Mouse (Mus musculus): ENCODE data around the gene Spag6. TPM values are rescaled to one million over a fixed set of nuclear protein-coding genes. Genes with fewer than 3 reads are reported as not detected.

Spag6 gene
- polyA plus RNA-seq, 1 experiment from 2014 or later: not detected

GRCm38 (mm10) chr2:18675681-18676456 lies 18.0 kb upstream of the Spag6 start:
- H3K4me3 ChIP-seq (replicated peaks; ENCODE audit: low read length): peak overlapping the region; percentile 94
- H3K4me1 ChIP-seq (replicated peaks; ENCODE audit: control insufficient read depth, insufficient read depth, low read length): peaks cover 30% of the 10 kb centered on the region
- H3K9ac ChIP-seq (replicated peaks; ENCODE audit: low read depth, low read length): peak overlapping the region; percentile 98
- peaks cover 15% of the 10 kb centered on the region for H3K27me3 ChIP-seq (replicated peaks; ENCODE audit: control insufficient read depth, insufficient read depth, low read length)
- H3K9me3 ChIP-seq (ENCODE audit: control insufficient read depth, low read length): no peaks in the 10 kb centered on the region
- no peak for ATAC-seq
- peak overlapping the region; percentile 97 for H3K27ac ChIP-seq (ENCODE audit: low read length)
- H3K36me3 ChIP-seq (ENCODE audit: control insufficient read depth, insufficient read depth): no peaks in the 10 kb centered on the region
- 11% methylated on average over 40 of the region's 42 CpGs for WGBS
- H3K4me2 ChIP-seq (ENCODE audit: low read length): peak overlapping the region; percentile 67

GRCm38 (mm10) chr2:18676457-18676935 lies 17.3 kb upstream of the Spag6 start:
- Histone ChIP-seq H3K4me3 (replicated peaks; ENCODE audit: low read length) (peak overlapping the region; percentile 94), H3K27ac (ENCODE audit: low read length) (peak overlapping the region; percentile 97), H3K4me1 (replicated peaks; ENCODE audit: control insufficient read depth, insufficient read depth, low read length) (peaks cover 35% of the 10 kb centered on the region), H3K9me3 (ENCODE audit: control insufficient read depth, low read length) (no peaks in the 10 kb centered on the region), H3K9ac (replicated peaks; ENCODE audit: low read depth, low read length) (peak overlapping the region; percentile 98), H3K4me2 (ENCODE audit: low read length) (peak overlapping the region; percentile 67), H3K27me3 (replicated peaks; ENCODE audit: control insufficient read depth, insufficient read depth, low read length) (peaks cover 15% of the 10 kb centered on the region), H3K36me3 (ENCODE audit: control insufficient read depth, insufficient read depth) (no peaks in the 10 kb centered on the region)
- WGBS: 0% methylated on average over 20 of the region's 64 CpGs
- ATAC-seq: peak; percentile 77

- 0% methylated on average over 45 of the region's 77 CpGs for WGBS
- H3K36me3 ChIP-seq (ENCODE audit: control insufficient read depth, insufficient read depth): no peaks in the 10 kb centered on the region
- peak within 1 kb of the TSS; percentile 67 for H3K4me2 ChIP-seq (ENCODE audit: low read length)
- H3K4me3 ChIP-seq (replicated peaks; ENCODE audit: low read length): peak within 1 kb of the TSS; percentile 94
- ATAC-seq: peak; percentile 72
- peak within 1 kb of the TSS; percentile 97 for H3K27ac ChIP-seq (ENCODE audit: low read length)
- peak within 1 kb of the TSS; percentile 98 for H3K9ac ChIP-seq (replicated peaks; ENCODE audit: low read depth, low read length)
- peaks cover 15% of the 10 kb centered on the region for H3K27me3 ChIP-seq (replicated peaks; ENCODE audit: control insufficient read depth, insufficient read depth, low read length)
- H3K9me3 ChIP-seq (ENCODE audit: control insufficient read depth, low read length): no peaks in the 10 kb centered on the region
- peaks cover 35% of the 10 kb centered on the region for H3K4me1 ChIP-seq (replicated peaks; ENCODE audit: control insufficient read depth, insufficient read depth, low read length)
Observed at GRCm38 (mm10) chr2:18676936-18677491, 16.8 kb upstream of the Spag6 start, which contains the start of gene Bmi1. Bmi1 (plus strand) TSS chr2:18677018.

DNA sequence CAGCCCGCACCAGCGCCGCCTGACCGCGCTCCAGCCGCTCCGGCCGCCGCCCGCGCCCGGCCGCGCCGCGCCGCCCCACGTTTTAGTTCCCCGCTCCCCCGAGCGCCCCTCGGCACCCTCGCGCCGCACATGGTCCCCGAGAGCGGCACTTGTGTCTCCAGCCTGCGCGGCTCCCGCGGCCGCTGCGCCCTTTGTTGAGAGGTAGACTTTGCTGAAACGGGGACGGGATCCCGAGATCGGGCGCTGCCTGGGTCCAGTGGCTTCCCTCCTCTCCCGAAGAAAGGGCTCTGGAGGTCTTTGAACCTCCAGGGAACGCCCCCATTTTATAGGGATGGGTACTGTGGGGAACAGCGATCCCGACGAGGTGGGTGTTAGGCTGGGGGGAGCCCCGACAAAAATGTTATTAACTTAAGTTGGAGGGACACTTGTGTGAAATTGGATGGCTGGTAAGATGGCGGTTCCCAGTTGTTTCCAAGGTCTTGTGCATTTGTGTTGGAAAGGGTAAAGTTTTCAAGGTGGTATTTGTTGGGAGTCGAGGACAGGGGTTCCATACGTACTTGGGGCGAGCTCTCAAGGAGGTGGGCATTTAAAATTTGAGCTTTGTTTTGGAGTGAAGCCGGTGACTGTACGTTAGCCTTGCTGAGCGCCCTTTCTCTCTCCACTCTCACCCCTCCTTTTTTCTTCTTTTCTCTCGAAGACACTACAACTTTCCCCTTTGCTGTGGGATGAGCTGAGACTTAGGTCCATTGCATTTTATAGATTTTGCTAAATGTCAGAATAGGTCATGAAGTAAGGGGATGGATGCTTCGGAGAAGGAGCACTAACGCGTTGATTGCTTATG lies 16.0 kb upstream of the Spag6 start:
- no peak for ATAC-seq
- no peak overlapping the region; the same call in 1 of the 2 replicates for H3K27ac ChIP-seq (ENCODE audit: low read length)
- H3K4me2 ChIP-seq (ENCODE audit: low read length): peak overlapping the region; percentile 67
- H3K4me1 ChIP-seq (replicated peaks; ENCODE audit: control insufficient read depth, insufficient read depth, low read length): peaks cover 35% of the 10 kb centered on the region
- peaks cover 15% of the 10 kb centered on the region for H3K27me3 ChIP-seq (replicated peaks; ENCODE audit: control insufficient read depth, insufficient read depth, low read length)
- no peaks in the 10 kb centered on the region for H3K9me3 ChIP-seq (ENCODE audit: control insufficient read depth, low read length)
- under 1% methylated on average over 50 of the region's 55 CpGs for WGBS
- H3K9ac ChIP-seq (replicated peaks; ENCODE audit: low read depth, low read length): peak overlapping the region; percentile 98
- no peaks in the 10 kb centered on the region; the same call in 1 of the 2 replicates for H3K36me3 ChIP-seq (ENCODE audit: control insufficient read depth, insufficient read depth)
- H3K4me3 ChIP-seq (replicated peaks; ENCODE audit: low read length): peak overlapping the region; percentile 94

DNA sequence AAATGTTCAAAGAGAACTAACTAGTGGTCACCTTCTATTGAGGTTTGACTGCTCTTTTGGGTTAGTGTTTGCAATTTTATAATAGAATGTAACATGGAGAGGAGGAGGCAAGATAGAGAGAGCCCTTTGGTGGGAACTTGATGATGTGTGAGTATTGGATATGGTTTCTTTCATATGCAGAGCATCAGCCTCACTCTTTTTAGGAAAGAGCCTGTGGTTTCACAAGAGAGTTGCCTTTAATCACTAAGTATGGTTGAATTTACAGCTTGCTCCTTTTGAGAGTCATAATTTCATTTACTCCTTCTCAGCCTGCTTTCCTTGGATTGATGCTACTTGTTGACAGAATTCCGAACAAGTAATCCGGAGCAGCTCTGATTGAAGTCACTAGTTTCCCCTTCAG lies 14.1 kb upstream of the Spag6 start:
- WGBS: 65% methylated on average over 2 of the region's 2 CpGs
- Histone ChIP-seq H3K4me1 (replicated peaks; ENCODE audit: control insufficient read depth, insufficient read depth, low read length) (peaks cover 26% of the 10 kb centered on the region), H3K27ac (ENCODE audit: low read length) (no peak overlapping the region), H3K9me3 (ENCODE audit: control insufficient read depth, low read length) (no peaks in the 10 kb centered on the region), H3K27me3 (replicated peaks; ENCODE audit: control insufficient read depth, insufficient read depth, low read length) (peaks cover 16% of the 10 kb centered on the region), H3K36me3 (ENCODE audit: control insufficient read depth, insufficient read depth) (no peaks in the 10 kb centered on the region; the same call in 1 of the 2 replicates), H3K4me3 (replicated peaks; ENCODE audit: low read length) (no peak overlapping the region), H3K4me2 (ENCODE audit: low read length) (no peak overlapping the region), H3K9ac (replicated peaks; ENCODE audit: low read depth, low read length) (no peak overlapping the region)
- no peak for ATAC-seq

DNA sequence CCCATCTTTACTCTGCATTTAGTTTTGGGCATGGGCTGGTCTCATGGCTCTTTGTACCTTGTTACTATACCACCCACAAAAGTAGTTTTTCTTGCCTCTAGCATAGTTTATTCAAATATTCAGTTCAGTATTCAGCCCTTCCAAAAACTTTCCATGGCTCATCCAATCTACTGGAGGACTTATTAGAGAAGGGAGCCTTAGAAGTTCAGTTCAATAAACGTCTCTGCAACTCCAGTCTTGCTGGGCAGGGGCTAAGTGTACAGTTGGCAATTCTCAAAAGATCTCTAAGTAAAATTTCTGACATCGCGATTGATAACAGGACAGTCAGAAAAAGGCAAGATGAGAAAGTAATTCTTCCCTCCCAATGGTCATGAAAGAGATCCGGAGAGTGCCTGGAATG lies 13.3 kb upstream of the Spag6 start:
- 5% methylated on average over 4 of the region's 4 CpGs for WGBS
- H3K9ac ChIP-seq (replicated peaks; ENCODE audit: low read depth, low read length): peak overlapping the region; percentile 41
- H3K4me1 ChIP-seq (replicated peaks; ENCODE audit: control insufficient read depth, insufficient read depth, low read length): peaks cover 26% of the 10 kb centered on the region
- no peaks in the 10 kb centered on the region; the same call in 1 of the 2 replicates for H3K36me3 ChIP-seq (ENCODE audit: control insufficient read depth, insufficient read depth)
- no peak for ATAC-seq
- H3K9me3 ChIP-seq (ENCODE audit: control insufficient read depth, low read length): no peaks in the 10 kb centered on the region
- H3K4me2 ChIP-seq (ENCODE audit: low read length): peak overlapping the region; percentile 59
- H3K27me3 ChIP-seq (replicated peaks; ENCODE audit: control insufficient read depth, insufficient read depth, low read length): peaks cover 16% of the 10 kb centered on the region
- H3K27ac ChIP-seq (ENCODE audit: low read length): no peak overlapping the region
- H3K4me3 ChIP-seq (replicated peaks; ENCODE audit: low read length): peak overlapping the region; percentile 37

- H3K9ac ChIP-seq (replicated peaks; ENCODE audit: low read depth, low read length): peak overlapping the region; percentile 41
- H3K27me3 ChIP-seq (replicated peaks; ENCODE audit: control insufficient read depth, insufficient read depth, low read length): peaks cover 16% of the 10 kb centered on the region
- WGBS: 3% methylated on average over 25 of the region's 29 CpGs
- no peaks in the 10 kb centered on the region; the same call in 1 of the 2 replicates for H3K36me3 ChIP-seq (ENCODE audit: control insufficient read depth, insufficient read depth)
- peaks cover 22% of the 10 kb centered on the region for H3K4me1 ChIP-seq (replicated peaks; ENCODE audit: control insufficient read depth, insufficient read depth, low read length)
- ATAC-seq: no peak
- no peaks in the 10 kb centered on the region for H3K9me3 ChIP-seq (ENCODE audit: control insufficient read depth, low read length)
- peak overlapping the region; percentile 59 for H3K4me2 ChIP-seq (ENCODE audit: low read length)
- peak overlapping the region; percentile 37 for H3K4me3 ChIP-seq (replicated peaks; ENCODE audit: low read length)
- H3K27ac ChIP-seq (ENCODE audit: low read length): no peak overlapping the region
Observed at GRCm38 (mm10) chr2:18680961-18681360, 12.9 kb upstream of the Spag6 start.

DNA sequence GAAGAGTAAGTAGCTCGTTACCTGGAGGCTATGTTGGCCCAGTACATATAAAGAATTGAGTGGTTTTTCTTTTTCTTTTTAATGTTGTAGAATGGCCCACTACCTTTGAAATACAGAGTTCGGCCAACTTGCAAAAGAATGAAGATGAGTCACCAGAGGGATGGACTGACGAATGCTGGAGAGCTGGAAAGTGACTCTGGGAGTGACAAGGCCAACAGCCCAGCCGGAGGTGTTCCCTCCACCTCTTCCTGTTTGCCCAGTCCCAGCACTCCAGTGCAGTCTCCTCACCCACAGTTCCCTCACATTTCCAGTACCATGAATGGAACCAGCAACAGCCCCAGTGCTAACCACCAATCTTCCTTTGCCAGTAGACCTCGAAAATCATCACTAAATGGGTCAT lies 9.8 kb upstream of the Spag6 start:
- WGBS: 68% methylated on average over 5 of the region's 5 CpGs
- H3K36me3 ChIP-seq (ENCODE audit: control insufficient read depth, insufficient read depth): no peaks in the 10 kb centered on the region; the same call in 1 of the 2 replicates
- no peak overlapping the region for H3K27ac ChIP-seq (ENCODE audit: low read length)
- H3K9me3 ChIP-seq (ENCODE audit: control insufficient read depth, low read length): no peaks in the 10 kb centered on the region
- no peak overlapping the region for H3K4me2 ChIP-seq (ENCODE audit: low read length)
- peaks cover 34% of the 10 kb centered on the region for H3K27me3 ChIP-seq (replicated peaks; ENCODE audit: control insufficient read depth, insufficient read depth, low read length)
- H3K4me3 ChIP-seq (replicated peaks; ENCODE audit: low read length): no peak overlapping the region
- no peak for ATAC-seq
- H3K4me1 ChIP-seq (replicated peaks; ENCODE audit: control insufficient read depth, insufficient read depth, low read length): peaks cover 20% of the 10 kb centered on the region
- H3K9ac ChIP-seq (replicated peaks; ENCODE audit: low read depth, low read length): no peak overlapping the region

- peaks cover 22% of the 10 kb centered on the region for H3K4me1 ChIP-seq (replicated peaks; ENCODE audit: control insufficient read depth, insufficient read depth, low read length)
- no peaks in the 10 kb centered on the region for H3K9me3 ChIP-seq (ENCODE audit: control insufficient read depth, low read length)
- peaks cover 24% of the 10 kb centered on the region for H3K27me3 ChIP-seq (replicated peaks; ENCODE audit: control insufficient read depth, insufficient read depth, low read length)
- no peak overlapping the region for H3K4me3 ChIP-seq (replicated peaks; ENCODE audit: low read length)
- no peak overlapping the region for H3K27ac ChIP-seq (ENCODE audit: low read length)
- H3K36me3 ChIP-seq (ENCODE audit: control insufficient read depth, insufficient read depth): no peaks in the 10 kb centered on the region; the same call in 1 of the 2 replicates
- WGBS: 55% methylated on average over 6 of the region's 6 CpGs
- H3K9ac ChIP-seq (replicated peaks; ENCODE audit: low read depth, low read length): no peak overlapping the region
- no peak overlapping the region for H3K4me2 ChIP-seq (ENCODE audit: low read length)
- ATAC-seq: no peak
Observed at GRCm38 (mm10) chr2:18686386-18686785, 7.4 kb upstream of the Spag6 start.

Measured in forebrain, embryonic 16.5 days (tissue).